ENCODE assay signal across 7 mouse cellular contexts in the genomic region with DNA sequence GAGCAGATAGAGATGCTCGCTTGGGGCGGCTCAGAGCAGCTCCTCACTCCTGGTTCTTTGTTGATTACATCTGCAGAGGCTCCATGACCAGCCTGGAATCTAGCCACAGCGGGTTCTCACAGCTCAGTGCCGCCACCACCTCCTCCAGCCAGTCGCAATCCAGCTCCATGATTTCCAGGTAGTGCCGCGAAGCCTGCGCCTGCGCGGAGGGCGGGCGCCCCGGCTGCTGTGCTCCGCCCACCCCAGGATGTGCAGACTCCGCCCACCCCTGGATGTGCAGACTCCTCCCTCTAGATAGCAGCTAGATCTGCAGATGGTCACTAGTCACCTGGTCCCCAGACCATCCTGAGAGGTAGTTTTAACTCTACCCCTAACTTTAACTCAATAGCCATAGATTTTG. TPM values are rescaled to one million over a fixed set of nuclear protein-coding genes. Genes with fewer than 3 reads are reported as not detected.
DNase-seq lines count a peak whose midpoint lies in the region; ATAC-seq lines count a peak whose summit lies in the region.

No protein-coding gene starts in this region.

- H3K27ac ChIP-seq in forebrain, embryonic 14.5 days (ENCODE audit: low read depth, low read length) = no peak overlapping the region

- no peak overlapping the region for H3K4me2 ChIP-seq in forebrain, embryonic 14.5 days (ENCODE audit: low read length)

- no peak overlapping the region for H3K4me3 ChIP-seq in forebrain, embryonic 14.5 days (ENCODE audit: low read depth, low read length)

- peak; percentile 60 for ATAC-seq in forebrain, embryonic 14.5 days
- ATAC-seq in megakaryocyte progenitor cell, adult 5-6 weeks (replicated peaks; ENCODE audit: poor library complexity) = no peak

- no peaks in the 10 kb centered on the region for H3K9me3 ChIP-seq in forebrain, embryonic 14.5 days (replicated peaks; ENCODE audit: control insufficient read depth, low read length)

- peak; percentile 46 for DNase-seq in right cerebral cortex, postnatal 4 days
- no peak for DNase-seq in right cerebral cortex, postnatal 14 days
- DNase-seq in forebrain, embryonic 14.5 days (ENCODE audit: low spot score) = peak; percentile 65
- peak; percentile 79 to 88 for DNase-seq in kidney, postnatal 4 days
- peak; percentile 78 for DNase-seq in yolk sac, embryonic 10.5 days (ENCODE audit: low spot score)
- DNase-seq in adrenal gland, postnatal 25 days = no peak

- no peaks in the 10 kb centered on the region for H3K27me3 ChIP-seq in forebrain, embryonic 14.5 days (replicated peaks; ENCODE audit: control insufficient read depth, insufficient read depth, low read length)

- 6% methylated on average over 13 of the region's 15 CpGs for WGBS in forebrain, embryonic 14.5 days

- peaks cover 62% of the 10 kb centered on the region for H3K36me3 ChIP-seq in forebrain, embryonic 14.5 days (ENCODE audit: control insufficient read depth, insufficient read depth, low read length)

- no peaks in the 10 kb centered on the region for H3K4me1 ChIP-seq in forebrain, embryonic 14.5 days (ENCODE audit: control insufficient read depth, insufficient read depth, low read length)

- no peak overlapping the region for H3K9ac ChIP-seq in forebrain, embryonic 14.5 days (ENCODE audit: low read length)

RNA-seq across cellular contexts. Expression of a gene that starts 41.8 kb away (rescaled TPM):
- polyA plus RNA-seq in forebrain, embryonic 14.5 days (2014; fragmentation: Nextera tagmentation; extraction: Ambion mirVana) = 43.6 and 56.3 TPM in 2 replicates
- total RNA-seq in megakaryocyte progenitor cell, adult 5-6 weeks (2015) = 9.8 and 11.7 TPM in 2 replicates
- total RNA-seq in megakaryocyte progenitor cell, adult 5-6 weeks (2017) = 11.4 and 12.9 TPM in 2 replicates
- 157 and 195 TPM in 2 replicates for total RNA-seq in adrenal gland, postnatal 25 days (2021)

RNA-seq across cellular contexts. Expression of a gene that starts 42.7 kb away (rescaled TPM):
- polyA plus RNA-seq in forebrain, embryonic 14.5 days (2014; fragmentation: Nextera tagmentation; extraction: Ambion mirVana) = 113 and 119 TPM in 2 replicates
- 73.7 and 81.7 TPM in 2 replicates for total RNA-seq in megakaryocyte progenitor cell, adult 5-6 weeks (2015)
- 140 and 159 TPM in 2 replicates for total RNA-seq in megakaryocyte progenitor cell, adult 5-6 weeks (2017)
- 122 and 148 TPM in 2 replicates for total RNA-seq in adrenal gland, postnatal 25 days (2021)

Comparison
In these comparisons a context has a peak if more than half of its experiments do, and no peak if none do; other contexts are left out.
1. DNase-seq: peak in right cerebral cortex, postnatal 4 days (single experiment), forebrain, embryonic 14.5 days (single experiment), kidney, postnatal 4 days (2 of 2) and yolk sac, embryonic 10.5 days (single experiment); none in right cerebral cortex, postnatal 14 days (single experiment) and adrenal gland, postnatal 25 days (single experiment).
2. RNA of a gene that starts 41.8 kb away (total RNA-seq): 157 to 195 TPM in adrenal gland, postnatal 25 days; 9.8 to 12.9 TPM in megakaryocyte progenitor cell, adult 5-6 weeks; every median in the first group is over 10 times any median in the second.